Mouse (Mus musculus) left cerebral cortex, adult 18-20 months (tissue): ENCODE results near the gene Ccdc144b. TPM values are rescaled to one million over a fixed set of nuclear protein-coding genes. Genes with fewer than 3 reads are reported as not detected.

Source experiments
- DNase-seq, 2 experiments: peaks; one replicate each; pipeline ENCODE4 v3.0.0; 2021 to 2022; ENCODE audit warnings: low spot score in 2 of 2, mixed read lengths in 1 of 2
- total RNA-seq, 2 experiments: library from RNA; stranded (reverse); gene quantifications; 2 replicates each; pipeline ENCODE4 v1.2.3; 2021

Ccdc144b gene
- total RNA-seq, 2 experiments from 2014 or later = not detected

DNA sequence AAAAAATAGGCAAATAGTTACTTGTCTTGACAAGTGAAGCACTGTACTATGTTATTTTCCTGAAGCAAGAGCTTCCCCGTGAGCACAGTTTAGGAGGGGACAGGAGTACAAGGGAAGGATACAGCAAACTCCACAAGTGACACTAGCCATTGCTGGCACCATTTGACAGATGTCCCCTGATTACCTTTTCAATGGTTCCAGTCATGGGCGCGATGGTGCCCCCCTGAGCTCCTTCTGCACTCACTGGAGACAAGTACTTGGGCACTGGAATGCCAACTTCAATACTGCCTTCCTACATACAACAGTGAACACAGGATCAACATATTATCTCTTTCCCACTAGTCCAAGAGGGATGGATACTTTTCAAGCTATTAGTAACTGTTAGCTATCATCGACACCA, 89.9 kb downstream of the Ccdc144b start:
- DNase-seq = no peak

DNA sequence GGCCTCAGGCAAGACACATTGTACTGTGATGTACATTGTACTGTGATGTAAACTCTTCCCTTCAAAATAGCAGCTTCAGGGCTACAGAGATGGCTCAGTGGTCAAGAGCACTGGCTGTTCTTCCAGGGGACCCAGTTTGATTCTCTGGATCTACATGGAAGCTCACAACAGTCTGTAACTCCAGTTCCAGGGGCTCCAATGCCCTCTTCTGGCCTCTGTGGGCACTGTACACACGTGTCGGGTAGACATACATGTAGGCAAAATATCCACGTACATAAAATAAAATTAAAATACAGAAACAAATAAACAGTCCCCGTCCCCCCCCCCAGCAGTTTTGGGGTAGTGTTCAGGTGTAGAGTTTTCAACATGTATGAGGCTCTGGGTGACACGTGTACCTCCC, 90.4 kb downstream of the Ccdc144b start:
- DNase-seq = no peak

Other genes starting within 250 kb of the Ccdc144b start
- gene Dcun1d1, start 116.1 kb downstream of the Ccdc144b start, total RNA-seq = 10 to 100 TPM; 71.7 to 75.0 TPM
- gene Mccc1, start 52.9 kb downstream of the Ccdc144b start, total RNA-seq = 10 to 100 TPM; 30.8 to 33.3 TPM
- 10 to 100 TPM; 40.2 to 41.3 TPM for gene Acad9, start 12.4 kb upstream of the Ccdc144b start, total RNA-seq
- gene D3Ertd254e, start 97.5 kb upstream of the Ccdc144b start, total RNA-seq = 10 to 100 TPM; 19.5 to 20.7 TPM
- gene Qrfpr, start 168.8 kb upstream of the Ccdc144b start, total RNA-seq = 1 to 10 TPM; 4.7 to 5.5 TPM